Mouse (Mus musculus) spleen, adult 10 weeks (tissue): Measurements from ENCODE around the gene Bmp8a. TPM values are rescaled to one million over a fixed set of nuclear protein-coding genes. Genes with fewer than 3 reads are reported as not detected.

Source experiments
- polyA plus RNA-seq: library from polyadenylated mRNA; stranded (reverse); fragments of 350-450 nt; fragmentation: Illumina TruSeq; extraction: RNeasy Lipid Tissue Mini Kit (QIAGEN cat#74804); gene quantifications from one replicate; pipeline ENCODE4 v1.2.3, GENCODE M21; 2015; ENCODE audit warnings: low replicate concordance; ENCODE audit not compliant: insufficient read depth

Bmp8a gene
- 0.12 TPM for polyA plus RNA-seq

GRCm38 (mm10) chr4:123342642-123343470, at the start of gene Bmp8a:
Gene Bmp8a (minus strand): TSS chr4:123343252.

GRCm38 (mm10) chr4:123323534-123323933, 19.5 kb downstream of the Bmp8a start, which contains the start of gene Oxct2a:
Gene Oxct2a (minus strand): TSS chr4:123323634.

Other genes starting within 250 kb of the Bmp8a start
- not detected for gene Bmp8b, start 238.1 kb downstream of the Bmp8a start, polyA plus RNA-seq
- not detected for gene Oxct2b, start 227.0 kb downstream of the Bmp8a start, polyA plus RNA-seq
- 44.1 TPM for gene Ppie, start 203.3 kb downstream of the Bmp8a start, polyA plus RNA-seq
- gene Hpcal4, start 160.0 kb downstream of the Bmp8a start, polyA plus RNA-seq: not detected
- not detected for gene Nt5c1a, start 141.7 kb downstream of the Bmp8a start, polyA plus RNA-seq
- 2.5 TPM for gene Heyl, start 109.7 kb downstream of the Bmp8a start, polyA plus RNA-seq
- gene Pabpc4, start 80.9 kb downstream of the Bmp8a start, polyA plus RNA-seq: 65.2 TPM
- not detected for gene Oxct2a, start 19.6 kb downstream of the Bmp8a start, polyA plus RNA-seq